Mouse (Mus musculus) forebrain, embryonic 13.5 days (tissue): Measurements from ENCODE around the gene Ubr2. TPM values are rescaled to one million over a fixed set of nuclear protein-coding genes. Genes with fewer than 3 reads are reported as not detected.

Experiments used
- ATAC-seq: fragments of 200-750 bp; cut with Nextera tagmentation; 2 replicates; pipeline ENCODE4 v1.8.0; 2017
- H3K27ac ChIP-seq: fragments of 300-500 bp; sonication (generic); 2 replicates; pipeline ENCODE4 v1.5.1; 2015; ENCODE audit warnings: inconsistent platforms, mild to moderate bottlenecking, moderate library complexity
- H3K27me3 ChIP-seq: fragments of 300-500 bp; sonication (generic); 2 replicates; pipeline ENCODE4 v1.6.1; 2015; ENCODE audit warnings: mild to moderate bottlenecking, inconsistent platforms
- H3K36me3 ChIP-seq: fragments of 300-500 bp; sonication (generic); 2 replicates; pipeline ENCODE4 v1.6.1; 2015; ENCODE audit warnings: mild to moderate bottlenecking, inconsistent platforms; ENCODE audit not compliant: poor library complexity, severe bottlenecking
- H3K4me1 ChIP-seq: fragments of 300-500 bp; sonication (generic); 2 replicates; pipeline ENCODE4 v1.6.1; 2015; ENCODE audit warnings: inconsistent platforms
- H3K4me2 ChIP-seq: fragments of 300-500 bp; sonication (generic); 2 replicates; pipeline ENCODE4 v1.6.1; 2015; ENCODE audit warnings: inconsistent platforms, mild to moderate bottlenecking, moderate library complexity
- H3K4me3 ChIP-seq: fragments of 300-500 bp; sonication (generic); 2 replicates; pipeline ENCODE4 v1.5.1; 2015; ENCODE audit warnings: mild to moderate bottlenecking, inconsistent platforms
- H3K9ac ChIP-seq: fragments of 300-500 bp; sonication (generic); 2 replicates; pipeline ENCODE4 v1.6.1; 2015; ENCODE audit warnings: mild to moderate bottlenecking, inconsistent platforms
- H3K9me3 ChIP-seq: fragments of 300-500 bp; sonication (generic); replicated peaks from 2 replicates; pipeline ENCODE4 v1.6.1; 2016; ENCODE audit warnings: inconsistent platforms
- whole genome bisulfite sequencing: fragments of 180-500 bp; shearing (Covaris S2); methylation state at CpG from one replicate; pipeline ENCODE4 v1.1.7; 2015; 5-methylcytosine and 5-hydroxymethylcytosine counted together
- polyA plus RNA-seq: library from polyadenylated mRNA; unstranded; fragments of >200 nt; fragmentation: Nextera tagmentation; extraction: Ambion mirVana; gene quantifications from 2 replicates; pipeline ENCODE4 v1.2.1, GENCODE M21; 2015

The Ubr2 gene
- polyA plus RNA-seq, 1 experiment from 2014 or later, result 11.8 TPM

GRCm38 (mm10) chr17:46885910-46886643, 124.3 kb downstream of the Ubr2 start:
- Histone ChIP-seq H3K4me3 (no peak overlapping the region), H3K36me3 (no peaks in the 10 kb centered on the region), H3K27me3 (no peaks in the 10 kb centered on the region), H3K4me2 (no peak overlapping the region), H3K9me3 (no peaks in the 10 kb centered on the region), H3K4me1 (peaks cover 8% of the 10 kb centered on the region), H3K27ac (no peak overlapping the region), H3K9ac (no peak overlapping the region)
- 62% methylated on average over 17 of the region's 17 CpGs for WGBS
- ATAC-seq, result no peak

- Histone ChIP-seq H3K36me3 (no peaks in the 10 kb centered on the region), H3K27me3 (no peaks in the 10 kb centered on the region), H3K9ac (no peak overlapping the region), H3K9me3 (no peaks in the 10 kb centered on the region), H3K27ac (no peak overlapping the region), H3K4me1 (peaks cover 8% of the 10 kb centered on the region), H3K4me2 (no peak overlapping the region), H3K4me3 (no peak overlapping the region)
- WGBS, result 88% methylated on average over 11 of the region's 11 CpGs
- ATAC-seq, result no peak
Observed at GRCm38 (mm10) chr17:46885218-46885909, 125.0 kb downstream of the Ubr2 start.

GRCm38 (mm10) chr17:46884766-46885165, 125.6 kb downstream of the Ubr2 start:
- 92% methylated on average over 6 of the region's 6 CpGs for WGBS
- Histone ChIP-seq H3K4me2 (no peak overlapping the region), H3K27me3 (no peaks in the 10 kb centered on the region), H3K9me3 (no peaks in the 10 kb centered on the region), H3K27ac (no peak overlapping the region), H3K4me1 (peaks cover 12% of the 10 kb centered on the region), H3K36me3 (no peaks in the 10 kb centered on the region), H3K9ac (no peak overlapping the region), H3K4me3 (no peak overlapping the region)
- ATAC-seq, result no peak

- Histone ChIP-seq H3K27me3 (no peaks in the 10 kb centered on the region), H3K9ac (no peak overlapping the region), H3K27ac (no peak overlapping the region), H3K36me3 (no peaks in the 10 kb centered on the region), H3K9me3 (no peaks in the 10 kb centered on the region), H3K4me3 (no peak overlapping the region), H3K4me2 (no peak overlapping the region), H3K4me1 (peaks cover 7% of the 10 kb centered on the region; the same call in 1 of the 2 replicates)
- no peak for ATAC-seq
- 91% methylated on average over 9 of the region's 9 CpGs for WGBS
Observed at GRCm38 (mm10) chr17:46883107-46883506, 127.2 kb downstream of the Ubr2 start.

GRCm38 (mm10) chr17:46881728-46882127, 128.6 kb downstream of the Ubr2 start:
- WGBS, result 82% methylated on average over 6 of the region's 6 CpGs
- H3K27me3 ChIP-seq, result no peaks in the 10 kb centered on the region
- no peak overlapping the region for H3K9ac ChIP-seq
- no peak overlapping the region for H3K4me3 ChIP-seq
- H3K36me3 ChIP-seq, result no peaks in the 10 kb centered on the region
- H3K27ac ChIP-seq, result no peak overlapping the region
- no peak overlapping the region for H3K4me2 ChIP-seq
- no peaks in the 10 kb centered on the region for H3K9me3 ChIP-seq
- ATAC-seq, result no peak
- peaks cover 7% of the 10 kb centered on the region; the same call in 1 of the 2 replicates for H3K4me1 ChIP-seq

- no peak overlapping the region for H3K27ac ChIP-seq
- WGBS, result 89% methylated on average over 2 of the region's 2 CpGs
- no peak overlapping the region for H3K4me3 ChIP-seq
- H3K4me1 ChIP-seq, result peaks cover 7% of the 10 kb centered on the region; the same call in 1 of the 2 replicates
- H3K9ac ChIP-seq, result no peak overlapping the region
- H3K4me2 ChIP-seq, result no peak overlapping the region
- H3K27me3 ChIP-seq, result no peaks in the 10 kb centered on the region
- no peak for ATAC-seq
- H3K9me3 ChIP-seq, result no peaks in the 10 kb centered on the region
- H3K36me3 ChIP-seq, result no peaks in the 10 kb centered on the region
Observed at GRCm38 (mm10) chr17:46880322-46880721, 130.0 kb downstream of the Ubr2 start.

GRCm38 (mm10) chr17:46879841-46880311, 130.5 kb downstream of the Ubr2 start:
- 54% methylated on average over 14 of the region's 14 CpGs for WGBS
- H3K27me3 ChIP-seq, result no peaks in the 10 kb centered on the region
- no peak overlapping the region for H3K4me2 ChIP-seq
- H3K36me3 ChIP-seq, result no peaks in the 10 kb centered on the region
- H3K9ac ChIP-seq, result no peak overlapping the region
- ATAC-seq, result no peak
- no peak overlapping the region for H3K27ac ChIP-seq
- H3K4me1 ChIP-seq, result peaks cover 7% of the 10 kb centered on the region; the same call in 1 of the 2 replicates
- H3K9me3 ChIP-seq, result no peaks in the 10 kb centered on the region
- no peak overlapping the region for H3K4me3 ChIP-seq

Other genes with a start within 250 kb of the Ubr2 start
- 0.21 and 0.45 TPM in 2 replicates for gene Ptcra, start 246.8 kb downstream of the Ubr2 start, polyA plus RNA-seq
- gene 2310039H08Rik, start 237.9 kb downstream of the Ubr2 start, polyA plus RNA-seq, result 64.2 and 69.0 TPM in 2 replicates
- gene Rpl7l1, start 227.9 kb downstream of the Ubr2 start, polyA plus RNA-seq, result 142 and 143 TPM in 2 replicates
- 5.2 and 5.8 TPM in 2 replicates for gene Bicral, start 152.1 kb downstream of the Ubr2 start, polyA plus RNA-seq
- 51.3 and 53.5 TPM in 2 replicates for gene Tbcc, start 119.9 kb downstream of the Ubr2 start, polyA plus RNA-seq
- not detected in 2 replicates for gene Prph2, start 100.1 kb downstream of the Ubr2 start, polyA plus RNA-seq